Mouse (Mus musculus) right cerebral cortex, adult 2 months (tissue): ENCODE results near the gene Dop1a.
"Not testable (repeated sequence)": the region's sequence is repeated elsewhere in the genome, so short reads cannot be mapped to it uniquely, and the experiment has no call there.

Experiments used
- DNase-seq, 2 experiments: peaks; one replicate each; pipeline ENCODE4 v3.0.0; 2021 to 2022; ENCODE audit warnings: low spot score in 2 of 2

The Dop1a gene

DNA sequence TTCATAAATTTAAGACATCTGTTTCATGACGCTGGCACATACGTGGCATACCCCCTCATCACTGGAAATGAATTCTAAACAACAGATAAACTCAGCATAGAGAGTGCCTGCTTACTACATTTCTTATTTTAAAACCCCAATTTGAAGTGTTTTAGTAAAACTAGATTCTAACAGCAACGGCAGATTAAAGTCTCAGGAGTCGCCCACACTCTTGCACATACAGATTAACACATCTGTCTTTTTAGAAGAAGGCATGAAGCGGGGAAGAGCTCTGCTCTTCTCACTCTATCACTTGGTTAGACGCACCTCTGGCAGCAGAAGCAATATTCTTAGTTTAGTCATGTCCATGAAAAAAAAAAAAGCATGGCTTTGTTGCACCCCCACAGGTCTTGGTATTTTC lies 108.2 kb downstream of the Dop1a start:
- DNase-seq, result no peak

DNA sequence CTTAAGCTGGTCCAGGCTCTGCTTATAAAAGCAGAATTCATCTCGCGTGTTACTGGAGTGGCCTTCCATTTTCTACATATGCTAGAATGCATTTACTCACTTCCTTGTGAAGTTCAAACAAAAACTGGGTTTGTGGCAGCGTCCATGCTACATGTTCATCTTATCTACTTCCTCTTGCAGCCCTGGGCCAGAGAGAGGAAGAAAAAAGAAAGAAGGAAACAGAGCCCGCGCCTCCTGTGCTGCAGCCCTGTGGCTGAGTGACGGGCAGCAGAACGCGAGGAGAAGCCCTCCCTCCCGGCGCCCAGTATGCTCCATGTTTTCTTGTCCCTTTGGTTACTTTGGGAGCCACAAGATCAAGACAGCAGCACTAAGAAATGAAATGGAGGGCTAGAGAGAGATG lies 112.7 kb downstream of the Dop1a start:
- no peak for DNase-seq

DNA sequence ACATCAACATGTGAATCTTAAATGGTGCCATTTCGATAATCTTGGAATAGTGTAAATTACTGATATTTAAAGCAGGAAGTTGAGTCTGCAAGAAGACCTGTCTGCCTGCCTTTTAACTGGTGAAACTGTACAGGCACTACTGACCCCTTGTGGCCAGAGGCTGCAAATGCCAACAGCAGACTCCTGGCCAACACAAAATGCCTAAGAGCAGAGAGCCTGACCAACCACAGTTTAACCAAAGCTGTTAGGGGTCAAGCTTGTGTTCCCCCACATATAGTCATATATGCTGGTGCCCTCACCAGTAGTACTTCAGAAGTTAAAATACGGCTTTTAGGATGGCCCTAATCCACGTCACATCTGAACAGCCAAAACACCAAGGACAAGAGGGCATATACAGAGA lies 116.8 kb downstream of the Dop1a start:
- DNase-seq, result peak; percentile 75 to 84

DNA sequence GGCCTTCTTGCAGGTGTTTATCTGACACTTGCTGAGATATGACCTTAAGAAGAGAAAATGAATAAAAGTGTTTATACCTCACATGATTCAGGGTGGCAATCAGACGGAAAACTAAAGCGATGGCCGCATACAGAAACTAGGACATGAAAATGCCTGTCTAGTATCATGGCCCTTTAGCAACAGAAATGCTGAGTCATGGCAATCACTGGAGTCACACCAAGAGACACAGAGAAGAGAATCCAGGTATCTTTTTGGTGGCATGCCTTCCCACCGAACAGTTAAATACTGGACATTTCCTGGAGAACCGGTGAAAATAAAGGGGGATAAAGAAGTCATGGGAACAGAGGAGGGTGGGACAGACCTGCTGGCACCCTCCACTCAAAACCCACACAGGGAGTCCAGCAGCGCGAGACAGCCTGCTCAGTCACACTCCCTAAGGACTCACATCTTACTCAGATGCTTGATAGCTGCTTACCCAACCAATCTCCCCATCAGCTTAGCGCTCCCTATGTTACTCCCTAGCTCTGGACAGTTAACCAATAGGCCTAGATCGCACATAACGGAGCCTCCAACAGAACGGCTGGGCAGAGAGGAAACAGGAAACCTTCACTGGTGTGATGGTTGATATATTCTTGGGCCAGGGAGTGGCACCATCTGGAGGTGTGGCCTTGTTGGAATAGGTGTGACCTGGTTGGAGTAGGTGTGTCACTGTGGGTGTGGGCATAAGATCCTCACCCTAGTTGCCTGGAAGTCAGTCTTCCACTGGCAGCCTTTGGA lies 120.3 kb downstream of the Dop1a start:
- DNase-seq, result no peak

DNA sequence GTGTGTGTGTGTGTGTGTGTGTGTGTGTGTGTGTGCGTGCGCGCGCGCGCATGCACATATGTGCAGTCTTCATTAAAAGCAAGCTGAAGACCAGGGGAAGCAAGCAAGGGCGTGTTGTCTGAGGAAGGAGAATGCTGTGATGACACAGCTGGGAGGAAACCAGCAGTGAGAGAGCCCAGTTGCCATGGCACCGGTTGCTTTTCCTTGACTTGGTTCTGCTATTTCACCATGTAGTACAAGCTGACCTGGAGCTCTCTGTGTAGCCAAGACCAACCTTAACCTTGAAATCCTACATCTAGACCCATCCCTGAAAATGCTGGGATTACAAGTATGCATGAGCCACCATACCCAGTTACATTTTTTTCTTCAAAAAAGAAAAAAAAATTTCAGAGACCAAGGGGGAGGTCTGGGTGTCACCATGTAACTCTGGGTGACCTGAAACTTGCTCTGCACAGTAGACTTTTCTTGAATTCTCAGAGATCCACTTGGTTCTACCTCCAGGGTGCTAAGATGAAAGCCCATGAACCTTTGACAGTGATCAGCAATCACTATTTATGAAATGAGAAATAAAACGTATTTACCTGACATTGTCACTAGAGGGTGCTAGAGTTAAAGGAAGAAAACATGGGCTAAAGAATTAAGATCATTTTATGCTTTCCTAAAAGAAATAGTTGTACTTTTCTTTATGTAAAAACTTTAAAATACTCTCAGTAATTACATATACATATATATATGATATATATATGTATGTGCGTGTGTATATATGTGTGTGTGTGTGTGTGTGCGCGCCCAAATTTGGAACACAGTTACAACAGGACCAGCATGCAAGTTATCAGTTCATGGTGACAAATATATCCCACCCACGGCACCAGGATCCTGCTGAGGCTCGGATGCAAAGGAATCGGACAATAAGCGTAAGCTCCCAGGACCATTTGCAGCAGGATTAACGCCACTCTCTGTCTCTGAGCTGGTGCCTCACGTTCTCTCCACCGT lies 126.0 kb downstream of the Dop1a start:
- peak; percentile 60 to 75 for DNase-seq

DNA sequence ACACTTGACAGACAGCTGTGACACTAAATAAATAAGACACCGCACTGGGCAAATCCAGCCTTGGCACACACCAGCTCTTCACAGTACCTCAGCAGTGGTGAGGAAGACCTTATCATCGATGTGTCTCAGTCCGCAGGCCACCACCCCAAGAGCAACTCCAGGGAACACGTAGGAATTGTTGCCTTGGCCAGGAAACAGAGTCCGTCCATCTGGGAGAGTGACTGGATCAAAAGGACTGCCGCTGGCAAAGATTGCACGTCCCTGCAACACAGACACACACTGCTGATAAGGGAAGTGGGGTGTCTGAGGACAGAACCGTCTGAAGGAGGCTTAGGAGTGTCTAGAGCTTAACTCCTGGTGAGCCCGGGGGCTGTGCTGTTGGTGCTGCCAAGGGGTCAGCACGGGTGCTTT lies 127.4 kb downstream of the Dop1a start:
- DNase-seq, result not testable (repeated sequence)

DNA sequence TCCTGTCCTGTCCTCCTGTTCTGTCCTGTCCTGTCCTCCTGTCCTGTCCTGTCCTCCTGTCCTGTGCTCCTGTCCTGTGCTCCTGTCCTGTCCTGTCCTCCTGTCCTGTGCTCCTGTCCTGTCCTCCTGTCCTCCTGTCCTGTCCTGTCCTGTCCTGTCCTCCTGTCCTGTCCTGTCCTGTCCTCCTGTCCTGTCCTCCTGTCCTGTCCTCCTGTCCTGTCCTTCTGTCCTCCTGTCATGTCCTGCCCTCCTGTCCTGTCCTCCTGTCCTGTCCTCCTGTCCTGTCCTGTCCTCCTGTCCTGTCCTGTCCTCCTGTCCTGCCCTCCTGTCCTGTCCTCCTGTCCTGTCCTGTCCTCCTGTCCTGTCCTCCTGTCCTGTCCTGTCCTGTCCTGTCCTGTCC lies 130.0 kb downstream of the Dop1a start:
- not testable (repeated sequence) for DNase-seq

DNA sequence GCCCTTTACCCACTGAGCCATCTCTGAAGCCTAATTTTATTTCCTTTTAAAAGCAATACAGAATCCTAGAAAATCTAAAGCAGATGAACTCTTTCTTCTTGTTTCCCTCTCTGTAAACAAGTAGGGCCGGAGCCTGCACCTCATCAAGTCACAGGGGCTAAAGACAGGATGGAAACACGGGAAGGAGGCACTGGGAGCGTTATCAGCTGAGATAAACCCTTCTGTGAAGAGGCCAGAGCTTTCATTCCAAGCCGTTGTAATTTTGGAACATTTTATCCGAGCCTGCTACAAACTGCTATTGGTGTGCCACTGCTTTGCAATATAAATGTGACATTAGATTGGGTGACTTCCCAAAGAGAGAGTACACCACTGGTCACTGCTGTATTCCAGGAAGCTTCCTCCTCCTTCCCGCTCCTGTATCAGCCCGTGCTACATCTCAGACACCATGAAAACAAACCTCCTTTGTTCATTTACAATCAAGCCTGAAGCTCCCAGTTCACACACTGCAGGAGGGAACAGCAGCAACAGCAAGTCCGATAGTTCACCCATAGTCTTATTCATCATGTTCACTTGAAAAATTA lies 132.9 kb downstream of the Dop1a start:
- DNase-seq, result no peak
